Mouse (Mus musculus): ENCODE measurements around the gene Bst1. TPM values are rescaled to one million over a fixed set of nuclear protein-coding genes. Genes with fewer than 3 reads are reported as not detected.

Gene Bst1
- polyA plus RNA-seq, 1 experiment = 26.2 TPM

DNA sequence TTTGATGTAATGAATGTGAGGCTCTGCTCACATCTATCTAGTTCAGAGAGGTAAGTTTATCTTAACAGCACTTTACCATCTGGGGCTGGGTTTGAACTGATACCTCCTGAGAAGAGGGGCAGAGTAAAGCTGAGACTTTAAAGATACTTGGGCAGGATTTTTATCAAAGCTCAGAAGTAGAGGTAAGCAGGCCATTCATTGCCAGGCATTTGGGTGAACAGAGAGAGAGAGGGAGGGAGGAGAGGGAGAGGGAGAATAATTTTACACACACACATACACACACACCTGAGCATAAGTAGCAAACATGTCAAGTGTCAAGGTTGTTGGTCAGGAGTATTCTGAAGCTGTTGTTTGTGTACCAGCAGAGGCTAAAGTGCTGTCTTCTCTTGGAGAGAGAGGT lies 49.6 kb downstream of the Bst1 start, which contains the start of gene Cd38:
Gene Cd38, plus strand, starts transcription at position 301 of the 400 bp plus-strand sequence.
- TF ChIP-seq POLR2A (IDR thresholded peaks at IDR 0.05; ENCODE audit: borderline replicate concordance, control insufficient read depth, low read depth, low read length) (no peak), CTCF (IDR thresholded peaks at IDR 0.05; ENCODE audit: control insufficient read depth, insufficient read depth, low read length) (no peak)
- H3K27ac ChIP-seq (ENCODE audit: control insufficient read depth, insufficient read depth, low read depth, low read length, poor library complexity) = peak within 1 kb of the TSS; percentile 90
- peaks cover 3% of the 10 kb centered on the region for H3K4me1 ChIP-seq (ENCODE audit: control insufficient read depth, insufficient read depth, low read length)
- H3K4me3 ChIP-seq (replicated peaks; ENCODE audit: control insufficient read depth, low read depth, low read length) = peak within 1 kb of the TSS; percentile 70

DNA sequence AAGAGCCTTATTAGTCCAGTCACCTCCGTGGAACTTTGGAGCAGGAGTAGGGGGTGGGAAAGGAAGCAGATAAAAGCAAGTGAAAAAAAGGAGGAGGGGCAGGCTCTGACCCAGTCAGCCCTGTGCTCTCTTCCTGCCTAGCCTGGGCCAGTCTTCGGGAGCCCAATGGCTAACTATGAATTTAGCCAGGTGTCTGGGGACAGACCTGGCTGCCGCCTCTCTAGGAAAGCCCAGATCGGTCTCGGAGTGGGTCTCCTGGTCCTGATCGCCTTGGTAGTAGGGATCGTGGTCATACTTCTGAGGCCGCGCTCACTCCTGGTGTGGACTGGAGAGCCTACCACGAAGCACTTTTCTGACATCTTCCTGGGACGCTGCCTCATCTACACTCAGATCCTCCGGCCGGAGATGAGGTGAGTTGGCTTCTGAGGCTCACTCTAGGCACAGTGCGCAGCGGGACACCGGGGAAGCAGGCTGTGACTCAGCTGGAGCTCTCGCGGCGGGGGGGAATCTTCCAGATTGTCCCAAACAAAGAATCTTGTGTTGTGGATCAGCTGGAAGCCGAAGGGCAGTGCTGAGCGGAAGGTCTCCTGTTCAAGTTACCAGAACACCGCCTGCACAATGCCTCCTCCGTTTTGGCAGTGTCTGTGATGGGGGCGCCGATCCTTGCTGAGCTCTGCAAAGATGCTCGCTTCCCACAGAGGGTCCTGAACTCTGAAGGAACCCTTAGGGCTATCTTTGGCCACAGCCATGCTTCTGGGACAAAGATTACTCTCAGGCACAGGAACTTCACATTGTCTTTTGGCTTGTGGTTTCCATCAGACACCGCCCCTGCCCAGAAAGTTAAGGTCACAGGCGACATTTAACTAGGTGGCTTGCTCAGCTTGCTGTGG lies 50.3 kb downstream of the Bst1 start:
- Histone ChIP-seq H3K4me1 (ENCODE audit: control insufficient read depth, insufficient read depth, low read length) (peaks cover 5% of the 10 kb centered on the region), H3K4me3 (replicated peaks; ENCODE audit: control insufficient read depth, low read depth, low read length) (peak overlapping the region; percentile 70), H3K27ac (ENCODE audit: control insufficient read depth, insufficient read depth, low read depth, low read length, poor library complexity) (peak overlapping the region; percentile 90)
- WGBS = 6% methylated on average over 28 of the region's 28 CpGs
- TF ChIP-seq CTCF (IDR thresholded peaks at IDR 0.05; ENCODE audit: control insufficient read depth, insufficient read depth, low read length) (no peak; the same call in 1 of the 2 replicates), POLR2A (IDR thresholded peaks at IDR 0.05; ENCODE audit: borderline replicate concordance, control insufficient read depth, low read depth, low read length) (no peak)

DNA sequence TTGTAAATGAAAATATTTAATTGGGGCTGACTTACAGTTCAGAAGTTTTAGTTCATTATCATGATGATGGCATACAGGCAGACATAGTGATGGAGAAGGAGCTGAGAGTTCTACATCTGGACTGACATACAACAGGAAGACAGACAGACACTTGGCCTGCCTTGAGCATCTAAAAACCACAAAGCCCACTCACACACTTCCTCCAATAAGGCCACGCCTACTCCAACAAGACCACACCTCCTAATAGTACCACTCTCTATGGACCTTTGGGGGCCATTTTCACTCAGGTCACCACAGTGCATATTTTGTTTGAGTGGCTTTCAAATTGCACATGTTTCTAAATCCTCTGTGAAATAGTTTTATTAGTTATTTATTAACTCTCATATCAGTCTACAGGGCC lies 53.2 kb downstream of the Bst1 start:
- H3K4me1 ChIP-seq (ENCODE audit: control insufficient read depth, insufficient read depth, low read length) = peaks cover 5% of the 10 kb centered on the region
- no peak overlapping the region for H3K4me3 ChIP-seq (replicated peaks; ENCODE audit: control insufficient read depth, low read depth, low read length)
- WGBS = 16% methylated on average over 1 of the region's 1 CpGs
- no peak overlapping the region for H3K27ac ChIP-seq (ENCODE audit: control insufficient read depth, insufficient read depth, low read depth, low read length, poor library complexity)
- TF ChIP-seq POLR2A (IDR thresholded peaks at IDR 0.05; ENCODE audit: borderline replicate concordance, control insufficient read depth, low read depth, low read length) (no peak), CTCF (IDR thresholded peaks at IDR 0.05; ENCODE audit: control insufficient read depth, insufficient read depth, low read length) (no peak)

DNA sequence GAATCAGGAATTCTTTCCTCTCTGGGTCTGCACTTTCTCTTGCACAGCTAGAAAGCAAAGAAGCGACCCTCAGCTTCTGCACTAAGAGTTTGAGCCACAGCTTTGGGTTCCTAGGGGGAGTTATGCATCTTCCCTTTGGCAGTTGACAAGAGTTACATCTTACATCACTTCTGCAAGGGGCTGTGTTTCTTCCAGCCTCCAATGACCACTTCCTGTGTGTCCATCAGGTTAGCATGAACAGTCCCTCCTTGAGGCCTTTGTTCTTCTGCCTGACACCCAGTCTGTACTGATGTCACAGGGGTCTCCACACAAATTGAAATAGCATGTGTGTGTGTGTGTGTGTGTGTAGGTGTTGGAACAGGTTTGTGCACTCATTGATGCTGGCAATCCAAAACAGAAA lies 54.0 kb downstream of the Bst1 start:
- Histone ChIP-seq H3K4me1 (ENCODE audit: control insufficient read depth, insufficient read depth, low read length) (peaks cover 5% of the 10 kb centered on the region), H3K27ac (ENCODE audit: control insufficient read depth, insufficient read depth, low read depth, low read length, poor library complexity) (no peak overlapping the region), H3K4me3 (replicated peaks; ENCODE audit: control insufficient read depth, low read depth, low read length) (no peak overlapping the region)
- TF ChIP-seq POLR2A (IDR thresholded peaks at IDR 0.05; ENCODE audit: borderline replicate concordance, control insufficient read depth, low read depth, low read length) = no peak
- no peak for TF ChIP-seq CTCF (IDR thresholded peaks at IDR 0.05; ENCODE audit: control insufficient read depth, insufficient read depth, low read length)
- WGBS = 53% methylated on average over 1 of the region's 1 CpGs

DNA sequence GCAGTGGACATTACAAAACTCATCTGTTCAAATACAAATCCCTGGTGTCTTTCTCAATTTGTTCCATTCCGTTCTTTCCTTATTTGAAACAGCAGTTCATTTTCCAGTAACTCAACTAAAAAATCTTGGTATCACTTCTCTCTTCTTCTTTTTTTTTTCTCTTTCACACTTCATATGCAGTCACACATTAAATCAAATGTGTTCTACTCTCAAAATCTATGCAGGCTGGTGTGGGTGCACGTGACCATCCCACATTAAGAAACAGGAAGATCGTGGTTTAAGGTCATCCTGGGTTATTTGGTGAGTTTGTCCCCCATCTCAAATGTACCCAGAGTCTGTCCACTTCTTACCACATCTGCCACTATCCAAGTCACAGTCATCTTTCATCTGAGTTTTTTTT lies 63.3 kb downstream of the Bst1 start:
- Histone ChIP-seq H3K27ac (ENCODE audit: control insufficient read depth, insufficient read depth, low read depth, low read length, poor library complexity) (no peak overlapping the region), H3K4me3 (replicated peaks; ENCODE audit: control insufficient read depth, low read depth, low read length) (no peak overlapping the region), H3K4me1 (ENCODE audit: control insufficient read depth, insufficient read depth, low read length) (peaks cover 7% of the 10 kb centered on the region; the same call in 1 of the 2 replicates)
- no peak for TF ChIP-seq POLR2A (IDR thresholded peaks at IDR 0.05; ENCODE audit: borderline replicate concordance, control insufficient read depth, low read depth, low read length)
- no peak for TF ChIP-seq CTCF (IDR thresholded peaks at IDR 0.05; ENCODE audit: control insufficient read depth, insufficient read depth, low read length)
- WGBS = 7% methylated on average over 3 of the region's 3 CpGs

DNA sequence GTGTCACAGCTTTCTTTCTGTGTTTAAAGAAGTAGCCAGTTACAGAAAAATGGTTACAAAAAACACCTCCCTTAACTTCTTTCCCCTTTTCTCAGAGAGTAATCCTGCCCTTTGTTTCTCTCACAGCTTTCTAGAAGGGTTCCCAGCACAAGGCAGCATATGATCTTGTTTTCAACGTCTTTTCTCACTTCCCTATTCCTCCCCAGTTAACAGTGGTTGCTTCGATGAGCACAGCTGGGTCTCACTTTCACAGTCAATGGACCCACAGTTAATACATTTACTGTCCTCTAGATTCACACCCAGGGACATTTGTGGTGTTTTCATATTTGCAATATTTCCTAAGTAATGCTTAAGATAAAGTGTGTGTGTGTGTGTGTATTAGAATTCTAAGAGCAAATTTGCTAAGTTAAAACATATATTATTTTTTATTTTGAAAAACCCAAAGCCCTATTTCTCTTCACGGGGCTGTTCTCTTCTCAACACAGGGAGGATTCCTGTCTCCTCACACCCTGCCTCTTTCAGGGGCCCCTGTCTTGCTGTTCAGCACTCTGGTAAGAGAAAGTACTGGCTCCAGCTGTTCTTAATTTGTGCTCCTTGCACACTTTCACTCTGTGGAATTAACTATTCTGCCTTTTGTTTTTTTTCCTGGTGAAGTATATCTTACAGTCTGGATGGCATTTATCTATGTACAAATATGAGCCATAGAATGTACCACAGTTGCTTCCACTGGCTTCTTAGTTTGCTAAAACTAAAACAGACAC lies 66.6 kb downstream of the Bst1 start:
- peak overlapping the region; percentile 91 for H3K27ac ChIP-seq (ENCODE audit: control insufficient read depth, insufficient read depth, low read depth, low read length, poor library complexity)
- no peak overlapping the region for H3K4me3 ChIP-seq (replicated peaks; ENCODE audit: control insufficient read depth, low read depth, low read length)
- peaks cover 8% of the 10 kb centered on the region; the same call in 1 of the 2 replicates for H3K4me1 ChIP-seq (ENCODE audit: control insufficient read depth, insufficient read depth, low read length)
- 11% methylated on average over 3 of the region's 3 CpGs for WGBS
- no peak for TF ChIP-seq CTCF (IDR thresholded peaks at IDR 0.05; ENCODE audit: control insufficient read depth, insufficient read depth, low read length)
- TF ChIP-seq POLR2A (IDR thresholded peaks at IDR 0.05; ENCODE audit: borderline replicate concordance, control insufficient read depth, low read depth, low read length) = no peak

DNA sequence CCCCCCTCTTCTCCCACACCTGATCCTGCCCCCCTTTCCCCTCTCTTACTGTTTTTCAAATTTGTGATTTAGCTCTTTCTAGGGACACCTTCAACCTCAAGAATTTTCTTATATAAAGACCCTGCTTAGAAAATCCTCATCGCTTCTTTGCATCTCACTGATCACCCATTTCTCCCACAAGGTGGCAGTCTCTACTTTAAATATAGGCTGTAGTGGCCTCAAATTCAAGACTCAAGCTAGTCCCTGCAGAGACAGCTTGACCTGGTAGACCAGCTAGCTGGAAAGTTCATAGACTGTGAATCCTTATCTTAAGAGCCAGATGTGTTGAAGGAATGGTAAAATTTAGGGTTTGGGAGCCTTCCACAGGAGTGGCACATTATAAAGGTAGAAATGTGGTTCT lies 73.7 kb downstream of the Bst1 start:
- Histone ChIP-seq H3K27ac (ENCODE audit: control insufficient read depth, insufficient read depth, low read depth, low read length, poor library complexity) (no peak overlapping the region), H3K4me1 (ENCODE audit: control insufficient read depth, insufficient read depth, low read length) (no peaks in the 10 kb centered on the region), H3K4me3 (replicated peaks; ENCODE audit: control insufficient read depth, low read depth, low read length) (no peak overlapping the region)
- WGBS = 20% methylated on average over 1 of the region's 1 CpGs
- TF ChIP-seq POLR2A (IDR thresholded peaks at IDR 0.05; ENCODE audit: borderline replicate concordance, control insufficient read depth, low read depth, low read length) = no peak
- TF ChIP-seq CTCF (IDR thresholded peaks at IDR 0.05; ENCODE audit: control insufficient read depth, insufficient read depth, low read length) = no peak

Other genes starting within 250 kb of the Bst1 start
- 0.45 and 1.1 TPM in 2 replicates for gene Cc2d2a, start 156.5 kb upstream of the Bst1 start, polyA plus RNA-seq (2011; ENCODE audit: insufficient read depth, insufficient read length, low replicate concordance, missing spikeins)
- gene Fbxl5, start 2.8 kb downstream of the Bst1 start, polyA plus RNA-seq (2011; ENCODE audit: insufficient read depth, insufficient read length, low replicate concordance, missing spikeins) = 10.3 and 22.8 TPM in 2 replicates
- 4.1 and 5.7 TPM in 2 replicates for gene Cd38, start 49.7 kb downstream of the Bst1 start, polyA plus RNA-seq (2011; ENCODE audit: insufficient read depth, insufficient read length, low replicate concordance, missing spikeins)
- not detected in 2 replicates for gene Gm7879, start 94.3 kb downstream of the Bst1 start, polyA plus RNA-seq (2011; ENCODE audit: insufficient read depth, insufficient read length, low replicate concordance, missing spikeins)
- gene Fgfbp1, start 162.9 kb downstream of the Bst1 start, polyA plus RNA-seq (2011; ENCODE audit: insufficient read depth, insufficient read length, low replicate concordance, missing spikeins) = 2.2 TPM in 1 of 2 replicates, not detected in the other